Mouse (Mus musculus) lung, postnatal 0 days (tissue): ENCODE results near the gene Ero1l.

ENCODE experiments used
- CTCF ChIP-seq: IDR thresholded peaks from 2 replicates; pipeline ENCODE4 v1.5.1; 2016; ENCODE audit warnings: antibody characterized with exemption, mild to moderate bottlenecking
- EP300 ChIP-seq: IDR thresholded peaks from 2 replicates; pipeline ENCODE4 v1.6.1; 2016; ENCODE audit warnings: antibody characterized with exemption, mild to moderate bottlenecking, control low read depth

GRCm38 (mm10) chr14:45303939-45304338 lies 14.6 kb downstream of the Ero1l start:
- TF ChIP-seq EP300 (no peak), CTCF (no peak)
